Mouse (Mus musculus) neutrophil, adult 83 days (primary cell): ENCODE results near the gene Olfr1241. TPM values are rescaled to one million over a fixed set of nuclear protein-coding genes. Genes with fewer than 3 reads are reported as not detected.

Experiments
- total RNA-seq, 2 experiments: library from RNA; stranded (reverse); gene quantifications; one replicate each; pipeline ENCODE4 v1.2.4; 2023

The Olfr1241 gene
- not detected for total RNA-seq

DNA sequence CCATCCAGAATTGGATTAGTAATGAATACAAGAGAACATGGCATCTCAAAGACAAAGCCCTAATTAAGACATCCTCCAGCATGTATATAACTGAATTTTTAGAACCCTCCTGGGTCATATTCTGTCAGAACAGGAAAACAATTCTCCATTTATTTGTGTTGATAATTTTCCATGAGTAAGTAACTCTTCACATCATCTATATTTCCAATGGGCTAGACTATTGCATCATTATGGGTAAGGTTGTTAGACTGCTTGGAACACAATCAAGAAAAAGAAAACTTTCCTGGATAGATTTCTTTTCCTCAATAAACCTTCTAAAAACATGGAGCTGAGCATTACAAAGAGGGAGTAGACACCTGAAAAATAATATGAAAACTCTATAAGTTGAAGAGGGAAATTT, at the start of gene Olfr1241:
TSS of gene Olfr1241 (minus strand) at position 101 of the 400 bp plus-strand sequence.

DNA sequence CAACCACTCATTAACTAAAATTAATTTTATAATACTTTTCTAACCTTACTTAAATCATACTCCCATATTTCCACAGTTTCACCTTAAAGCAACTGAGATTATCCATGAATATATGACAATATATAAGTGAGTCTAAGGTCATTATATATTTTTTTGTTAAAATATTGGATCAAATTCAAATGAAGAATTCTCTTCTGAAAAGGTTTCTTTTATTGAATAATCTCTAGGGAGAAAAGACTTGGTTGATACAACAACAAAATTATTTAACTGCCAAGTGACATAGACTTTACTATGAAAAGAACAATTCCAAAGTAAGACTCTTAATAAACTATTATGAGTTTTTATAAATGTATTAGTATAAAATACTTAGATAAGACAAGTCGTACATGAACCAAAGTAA, 44.5 kb upstream of the Olfr1241 start, which contains the start of gene Olfr1243:
TSS of gene Olfr1243 (minus strand) at position 101 of the 400 bp plus-strand sequence.

DNA sequence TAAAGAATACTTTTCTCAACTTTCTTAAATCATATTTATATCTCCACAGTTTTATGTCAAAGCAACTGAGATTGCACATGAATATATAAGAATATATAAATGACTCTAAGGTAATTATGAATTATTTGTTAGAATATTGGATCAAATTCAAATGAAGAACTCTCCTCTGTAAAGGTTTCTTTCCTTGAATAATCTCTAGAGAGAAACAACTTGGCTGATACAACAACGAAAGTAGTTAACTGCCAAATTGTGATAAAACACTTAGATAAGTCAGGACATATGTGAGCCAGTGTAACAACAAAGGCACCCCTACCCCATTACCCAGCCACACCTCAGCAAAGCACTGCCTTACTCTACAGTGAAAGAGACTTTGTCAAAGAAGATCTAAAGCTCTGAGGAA, 11.3 kb upstream of the Olfr1241 start, which contains the start of gene Olfr1242:
TSS of gene Olfr1242 (minus strand) at position 101 of the 400 bp plus-strand sequence.

DNA sequence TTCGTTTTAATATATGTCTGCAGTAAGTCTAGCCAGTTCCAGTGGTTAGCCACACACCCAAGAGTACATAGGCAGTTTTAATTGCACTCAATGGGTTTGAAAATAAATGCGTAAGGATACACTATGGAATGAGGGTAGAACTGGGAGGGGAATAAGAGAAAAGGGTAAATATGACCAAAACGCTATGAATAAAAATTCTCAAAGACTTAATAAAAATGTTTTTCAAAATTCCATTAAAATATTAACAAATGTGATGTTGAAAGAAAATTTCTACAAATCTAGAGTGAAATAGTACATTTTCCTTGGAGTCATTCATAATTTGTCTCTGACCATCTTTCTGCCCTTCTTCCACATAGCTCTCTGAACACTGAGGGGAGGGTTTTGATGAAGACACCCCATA, 44.0 kb downstream of the Olfr1241 start, which contains the start of gene Olfr1240:
TSS of gene Olfr1240 (minus strand) at position 101 of the 400 bp plus-strand sequence.

Other genes with a start within 250 kb of the Olfr1241 start
- not detected for gene Olfr1228, start 233.1 kb downstream of the Olfr1241 start, total RNA-seq
- gene Olfr1229, start 199.1 kb downstream of the Olfr1241 start, total RNA-seq = not detected
- gene Olfr1230, start 189.9 kb downstream of the Olfr1241 start, total RNA-seq = not detected
- gene Olfr1231, start 180.1 kb downstream of the Olfr1241 start, total RNA-seq = not detected
- not detected for gene Olfr1232, start 157.5 kb downstream of the Olfr1241 start, total RNA-seq
- not detected for gene Olfr1233, start 144.7 kb downstream of the Olfr1241 start, total RNA-seq
- gene Olfr1234, start 122.3 kb downstream of the Olfr1241 start, total RNA-seq = not detected
- gene Olfr1238, start 77.5 kb downstream of the Olfr1241 start, total RNA-seq = not detected
- gene Olfr1239, start 66.7 kb downstream of the Olfr1241 start, total RNA-seq = not detected
- gene Olfr1240, start 44.1 kb downstream of the Olfr1241 start, total RNA-seq = not detected
- gene Olfr1242, start 11.2 kb upstream of the Olfr1241 start, total RNA-seq = not detected
- gene Olfr1243, start 44.4 kb upstream of the Olfr1241 start, total RNA-seq = not detected
- not detected for gene Olfr1245, start 91.3 kb upstream of the Olfr1241 start, total RNA-seq
- not detected for gene Olfr1246, start 106.0 kb upstream of the Olfr1241 start, total RNA-seq
- under 1 TPM; 0.13 to 0.15 TPM for gene Olfr1247, start 127.0 kb upstream of the Olfr1241 start, total RNA-seq
- not detected for gene Olfr1248, start 131.1 kb upstream of the Olfr1241 start, total RNA-seq
- not detected for gene Olfr1249, start 147.9 kb upstream of the Olfr1241 start, total RNA-seq
- not detected for gene Olfr1250, start 174.3 kb upstream of the Olfr1241 start, total RNA-seq
- gene Olfr1251, start 184.8 kb upstream of the Olfr1241 start, total RNA-seq = not detected
- gene Olfr1252, start 237.9 kb upstream of the Olfr1241 start, total RNA-seq = not detected